In genomic region chr12:73748373-73748772, GRCm38 (mm10) we compare ENCODE assay signal across 17 mouse cellular contexts.
"Had no signal": no experiment of that assay in that cellular context is flagged by ENCODE, and none has a peak within 500 bp of the region (broad histone marks: within the 10 kb centered on the region; RNA-seq: fewer than 3 reads in every experiment).

No protein-coding gene starts in this region.

- H3K27ac ChIP-seq: neural tube, embryonic 12.5 days; neural tube, embryonic 13.5 days; neural tube, embryonic 15.5 days; stomach, embryonic 15.5 days; stomach, postnatal 0 days had no signal

- H3K9ac ChIP-seq: neural tube, embryonic 12.5 days; neural tube, embryonic 13.5 days; neural tube, embryonic 15.5 days; stomach, embryonic 15.5 days had no signal

- H3K9me3 ChIP-seq: neural tube, embryonic 12.5 days; neural tube, embryonic 13.5 days; neural tube, embryonic 15.5 days; stomach, embryonic 15.5 days had no signal

- H3K4me2 ChIP-seq: neural tube, embryonic 12.5 days; neural tube, embryonic 13.5 days; neural tube, embryonic 15.5 days; stomach, embryonic 15.5 days had no signal

- DNase-seq: retina, postnatal 1 day; right cerebral cortex, adult 18-20 months; right cerebral cortex, postnatal 14 days; right cerebral cortex, postnatal 25 days; right cerebral cortex, postnatal 4 days; spleen, adult 18-20 months; thymus, adult 18-20 months; thymus, adult 2 months; thymus, postnatal 14 days; thymus, postnatal 25 days; thymus, postnatal 36 days; thymus, postnatal 4 days had no signal

- H3K36me3 ChIP-seq: neural tube, embryonic 12.5 days; neural tube, embryonic 13.5 days; neural tube, embryonic 15.5 days; stomach, embryonic 15.5 days had no signal

- H3K4me1 ChIP-seq: neural tube, embryonic 12.5 days; neural tube, embryonic 13.5 days; neural tube, embryonic 15.5 days; stomach, embryonic 15.5 days had no signal

- H3K4me3 ChIP-seq: neural tube, embryonic 12.5 days; neural tube, embryonic 13.5 days; neural tube, embryonic 15.5 days; stomach, embryonic 15.5 days had no signal

- H3K27me3 ChIP-seq: stomach, embryonic 15.5 days had no signal
